Mouse (Mus musculus) CD4-positive, CD25-positive, alpha-beta regulatory T cell, adult 4 months (primary cell): Measurements from ENCODE around the gene Nup54. TPM values are rescaled to one million over a fixed set of nuclear protein-coding genes. Genes with fewer than 3 reads are reported as not detected.

ENCODE experiments used
- ATAC-seq: one replicate; pipeline ENCODE4 v1.8.0; 2017
- polyA plus RNA-seq, 2 experiments: library from polyadenylated mRNA; unstranded; fragments of 100-300 nt; shearing (Covaris generic); gene quantifications; one replicate each; pipeline ENCODE4 v1.2.1; 2017

Nup54 gene
- polyA plus RNA-seq, 2 experiments from 2014 or later: 41.3 to 42.7 TPM

- ATAC-seq: no peak
Measured at GRCm38 (mm10) chr5:92411461-92412140, 23.4 kb downstream of the Nup54 start.

- ATAC-seq: no peak
Measured at GRCm38 (mm10) chr5:92410486-92410885, 24.5 kb downstream of the Nup54 start.

- ATAC-seq: no peak
Measured at GRCm38 (mm10) chr5:92409361-92410155, 25.5 kb downstream of the Nup54 start.

GRCm38 (mm10) chr5:92404400-92404678 lies 30.7 kb downstream of the Nup54 start:
- no peak for ATAC-seq

- ATAC-seq: no peak
Measured at GRCm38 (mm10) chr5:92403562-92404399, 31.2 kb downstream of the Nup54 start.

- no peak for ATAC-seq
Measured at GRCm38 (mm10) chr5:92402816-92403215, 32.2 kb downstream of the Nup54 start.

- ATAC-seq: peak; percentile 97
Measured at GRCm38 (mm10) chr5:92398153-92398552, 36.9 kb downstream of the Nup54 start.

GRCm38 (mm10) chr5:92396476-92396875 lies 38.5 kb downstream of the Nup54 start:
- ATAC-seq: no peak

GRCm38 (mm10) chr5:92395764-92396163 lies 39.3 kb downstream of the Nup54 start:
- ATAC-seq: no peak

GRCm38 (mm10) chr5:92393863-92394262 lies 41.2 kb downstream of the Nup54 start:
- ATAC-seq: no peak

GRCm38 (mm10) chr5:92392542-92392941 lies 42.5 kb downstream of the Nup54 start:
- peak; percentile 63 for ATAC-seq

GRCm38 (mm10) chr5:92390615-92391014 lies 44.4 kb downstream of the Nup54 start:
- no peak for ATAC-seq

- ATAC-seq: no peak
Measured at GRCm38 (mm10) chr5:92389977-92390376, 45.0 kb downstream of the Nup54 start.

GRCm38 (mm10) chr5:92387433-92387832 lies 47.6 kb downstream of the Nup54 start:
- ATAC-seq: no peak

- no peak for ATAC-seq
Measured at GRCm38 (mm10) chr5:92386643-92387042, 48.4 kb downstream of the Nup54 start.

- ATAC-seq: no peak
Measured at GRCm38 (mm10) chr5:92386102-92386501, 48.9 kb downstream of the Nup54 start.

- ATAC-seq: no peak
Measured at GRCm38 (mm10) chr5:92384855-92385254, 50.2 kb downstream of the Nup54 start.

GRCm38 (mm10) chr5:92383747-92384146 lies 51.3 kb downstream of the Nup54 start:
- ATAC-seq: no peak

GRCm38 (mm10) chr5:92382349-92382679 lies 52.7 kb downstream of the Nup54 start:
- no peak for ATAC-seq

- ATAC-seq: peak; percentile 96
Measured at GRCm38 (mm10) chr5:92381550-92382348, 53.3 kb downstream of the Nup54 start.

GRCm38 (mm10) chr5:92376795-92377405 lies 58.1 kb downstream of the Nup54 start:
- no peak for ATAC-seq

- ATAC-seq: peak; percentile 77
Measured at GRCm38 (mm10) chr5:92375368-92375767, 59.7 kb downstream of the Nup54 start.
